Mouse (Mus musculus) effector memory CD4-positive, alpha-beta T cell, adult 5 months (primary cell): ENCODE measurements around the gene Ptchd4. TPM values are rescaled to one million over a fixed set of nuclear protein-coding genes. Genes with fewer than 3 reads are reported as not detected.

Source experiments
- polyA plus RNA-seq: library from polyadenylated mRNA; unstranded; fragments of 100-300 nt; shearing (Covaris generic); gene quantifications from one replicate; pipeline ENCODE4 v1.2.1, GENCODE M21; 2017

Gene Ptchd4
- polyA plus RNA-seq = not detected

DNA sequence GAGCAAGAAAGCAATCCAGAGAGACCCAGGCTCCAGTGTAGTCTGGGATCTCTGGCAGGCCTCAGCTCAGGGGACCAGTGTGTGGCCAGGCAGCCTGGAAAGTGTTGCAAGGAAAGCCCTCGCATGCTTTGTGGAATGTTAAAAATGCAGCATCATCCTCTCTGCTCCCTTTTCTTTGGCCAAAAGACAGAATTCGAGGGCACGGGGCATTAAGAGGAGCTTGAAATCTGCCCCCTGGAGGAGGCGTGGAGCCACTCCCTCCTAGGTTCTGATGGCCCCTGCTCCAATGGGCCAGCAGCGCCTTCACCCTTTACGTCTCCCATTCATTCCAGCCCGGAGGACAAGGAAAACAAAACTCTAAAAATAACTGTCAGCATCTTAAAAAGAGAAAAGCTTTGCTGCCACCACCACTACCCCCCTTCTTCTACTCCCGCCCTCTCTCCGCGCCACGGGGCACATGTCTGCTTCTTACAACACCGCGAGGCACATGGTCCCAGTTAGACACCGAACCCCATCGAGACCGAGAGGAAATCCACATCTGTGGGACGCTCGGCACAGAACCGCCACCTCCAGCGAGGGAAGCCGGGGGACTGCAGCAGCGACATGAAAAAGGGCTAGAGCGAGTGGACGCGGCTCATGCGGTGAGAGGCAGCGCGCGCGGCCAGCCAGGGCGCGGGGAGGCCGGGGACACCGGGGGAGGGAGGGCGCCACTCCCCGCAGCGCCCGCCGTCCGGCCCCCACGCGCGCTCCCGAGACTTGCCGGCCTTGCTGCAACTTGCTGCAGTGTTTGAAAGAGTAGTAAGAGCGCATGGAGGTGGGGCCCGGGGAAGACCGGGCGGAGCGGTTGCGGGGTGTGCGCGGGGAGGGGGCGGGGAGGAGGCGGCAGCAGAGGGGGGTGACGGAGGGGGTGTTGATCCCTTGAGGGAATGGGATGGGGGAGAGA is at the start of gene Ptchd4:
Ptchd4 (plus strand) TSS at position 279 of the 943 bp plus-strand sequence.

